Mouse (Mus musculus): ENCODE measurements around the gene Carmil3.

GRCm38 (mm10) chr14:55527940-55528339 lies 37.5 kb downstream of the Carmil3 start:
- TF ChIP-seq USF1 (IDR thresholded peaks at IDR 0.05; ENCODE audit: low read depth, low read length), result peak; percentile 93
- TF ChIP-seq KAT2A (conservative IDR thresholded peaks at IDR 0.05; ENCODE audit: low read depth, low read length), result no peak
- no peak for TF ChIP-seq POLR2AphosphoS2 (IDR thresholded peaks at IDR 0.05; ENCODE audit: low read length)
- peak; percentile 47 to 73 (median 54) for TF ChIP-seq CTCF (IDR thresholded peaks at IDR 0.05 in 2 of 3, conservative IDR thresholded peaks at IDR 0.05 in 1 of 3; ENCODE audit: control insufficient read depth in 1 of 3, insufficient read depth in 1 of 3, low read depth in 2 of 3, low read length in 3 of 3, poor library complexity in 1 of 3, severe bottlenecking in 1 of 3)
- TF ChIP-seq POLR2A (IDR thresholded peaks at IDR 0.05; ENCODE audit: control insufficient read depth in 1 of 2, insufficient read depth in 1 of 2, low read depth in 1 of 2, low read length in 2 of 2, poor library complexity in 1 of 2), result no peak
- TF ChIP-seq EP300 (IDR thresholded peaks at IDR 0.05; ENCODE audit: low read depth in 1 of 2, low read length in 2 of 2), result no peak
